Mouse (Mus musculus): ENCODE data around the gene Prpf6.

DNA sequence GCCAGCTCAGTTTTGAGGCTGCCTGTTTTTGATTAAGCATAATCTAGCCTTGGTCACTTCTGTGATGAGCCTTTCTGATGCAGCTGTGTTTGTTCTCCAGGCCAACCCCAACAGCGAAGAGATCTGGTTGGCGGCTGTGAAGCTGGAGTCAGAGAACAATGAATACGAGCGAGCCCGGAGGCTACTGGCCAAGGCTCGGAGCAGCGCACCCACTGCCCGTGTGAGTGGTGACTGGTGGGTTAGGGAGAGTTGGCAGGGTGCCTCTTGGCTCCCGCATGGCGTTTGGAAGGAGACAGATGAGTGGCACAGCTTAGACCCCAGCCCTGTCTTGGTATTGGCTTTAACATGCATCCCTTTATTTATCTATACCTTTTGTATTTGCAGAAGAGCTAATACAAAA is 57.3 kb downstream of the Prpf6 start:
- no peak for TF ChIP-seq CHD2 (IDR thresholded peaks at IDR 0.05; ENCODE audit: low read length)
- no peak for TF ChIP-seq CTCF (conservative IDR thresholded peaks at IDR 0.05 in 1 of 2, IDR thresholded peaks at IDR 0.05 in 1 of 2; ENCODE audit: low read depth in 2 of 2, low read length in 2 of 2)
- no peak for TF ChIP-seq MAZ (IDR thresholded peaks at IDR 0.05; ENCODE audit: low read depth, low read length)
- TF ChIP-seq USF1 (IDR thresholded peaks at IDR 0.05; ENCODE audit: low read depth, low read length), result no peak
- no peak for TF ChIP-seq TCF12 (IDR thresholded peaks at IDR 0.05; ENCODE audit: low read depth, low read length)
- no peak for TF ChIP-seq UBTF (IDR thresholded peaks at IDR 0.05; ENCODE audit: low read depth, low read length)
- TF ChIP-seq JUND (conservative IDR thresholded peaks at IDR 0.05; ENCODE audit: low read depth, low read length), result no peak
